Mouse (Mus musculus) monocyte, adult 5-6 weeks (primary cell): ENCODE measurements at regions not wholly inside any gene's neighbourhood (a gene's known extent, or its start where the extent isn't known, plus 50 kb on each side); places are given as distances from the start of the nearest gene placed in this dataset.
"Not testable (repeated sequence)": the region's sequence is repeated elsewhere in the genome, so short reads cannot be mapped to it uniquely, and the experiment has no call there.

Source experiments
- ATAC-seq: fragments of 153-309, 156-312 bp; replicated peaks from 2 replicates; pipeline ENCODE4 v1.8.0; 2017; ENCODE audit warnings: mild to moderate bottlenecking; ENCODE audit not compliant: low TSS enrichment, insufficient number of reproducible peaks, severe bottlenecking, poor library complexity, low FRiP score

DNA sequence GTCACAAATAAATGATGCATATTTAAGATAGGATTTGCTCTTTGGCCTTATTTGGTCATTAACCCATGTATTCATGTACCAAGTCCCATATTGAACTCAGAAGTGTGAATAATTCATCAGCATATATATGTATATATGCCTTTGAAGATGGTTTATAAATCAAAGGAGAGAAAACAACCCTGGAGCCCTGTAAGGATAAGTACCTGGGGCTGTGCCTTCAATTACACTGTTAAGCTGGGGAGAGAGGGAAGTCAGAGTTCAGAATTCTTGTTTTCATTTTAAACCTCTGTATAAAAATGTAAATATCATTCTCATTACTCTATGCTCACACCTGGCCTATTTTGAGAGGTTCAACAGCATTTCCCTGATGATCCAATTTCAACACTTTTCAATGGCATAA lies 299.8 kb upstream of the Gm6657 start:
- ATAC-seq = no peak

DNA sequence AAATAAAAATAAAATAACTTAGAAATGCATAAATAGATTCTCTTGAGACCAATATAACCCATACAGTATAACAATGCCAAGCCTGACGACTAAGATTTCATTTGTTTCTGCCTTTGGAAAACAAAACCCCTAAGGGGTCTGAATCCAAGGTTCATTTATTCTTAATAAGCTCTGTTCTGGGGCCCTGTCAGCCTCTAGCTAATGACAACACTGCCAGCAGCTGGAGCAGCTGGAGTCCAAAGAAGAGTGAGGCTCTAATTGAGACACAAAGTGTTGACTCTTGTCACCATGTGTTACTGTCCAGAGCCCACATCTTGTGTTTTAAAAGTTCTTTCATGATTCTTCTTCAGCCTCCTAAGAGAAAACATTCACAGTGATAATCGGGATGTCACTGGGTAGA lies 298.5 kb upstream of the Gm6657 start:
- no peak for ATAC-seq

DNA sequence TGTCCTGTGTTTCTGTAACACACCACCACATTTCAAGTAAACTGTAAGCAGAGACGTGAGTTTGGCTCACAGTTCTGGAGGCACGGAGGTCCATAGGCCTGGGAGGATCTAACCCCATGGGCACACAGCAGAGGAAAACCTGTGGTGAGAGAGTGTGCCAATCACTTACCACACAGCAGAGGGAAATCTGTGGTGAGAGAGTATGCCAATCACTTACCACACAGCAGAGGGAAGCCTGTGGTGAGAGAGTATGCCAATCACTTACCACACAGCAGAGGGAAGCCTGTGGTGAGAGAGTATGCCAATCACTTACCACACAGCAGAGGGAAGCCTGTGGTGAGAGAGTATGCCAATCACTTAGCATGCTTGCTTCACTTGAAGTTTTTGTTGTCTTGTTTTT lies 295.1 kb upstream of the Gm6657 start:
- ATAC-seq = not testable (repeated sequence)

DNA sequence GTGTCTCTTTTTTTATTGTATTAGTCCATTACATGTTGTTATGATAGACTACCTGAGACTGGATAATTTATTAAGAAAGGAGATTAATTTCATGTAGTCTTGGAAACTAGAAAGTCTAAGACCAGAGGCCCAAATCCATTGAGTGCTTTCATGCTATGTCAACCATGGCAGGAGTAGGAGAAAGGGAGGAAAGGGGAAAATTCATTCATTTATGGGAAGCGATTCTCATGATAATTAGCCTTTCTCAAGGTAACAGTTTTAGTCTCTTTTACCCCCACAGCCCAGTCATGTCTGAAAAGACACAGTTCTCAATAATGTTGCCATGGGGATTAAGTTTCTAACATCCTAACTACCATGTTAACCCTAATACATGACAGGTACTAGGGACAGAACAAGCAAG lies 292.8 kb upstream of the Gm6657 start:
- no peak for ATAC-seq

- ATAC-seq = no peak
These were observed 281.0 kb upstream of the Gm6657 start for GRCm38 (mm10) chr12:77912863-77913554.

GRCm38 (mm10) chr12:77928729-77929128 lies 265.3 kb upstream of the Gm6657 start:
- no peak for ATAC-seq

- no peak for ATAC-seq
These were observed 264.5 kb upstream of the Gm6657 start for GRCm38 (mm10) chr12:77929571-77929970.

DNA sequence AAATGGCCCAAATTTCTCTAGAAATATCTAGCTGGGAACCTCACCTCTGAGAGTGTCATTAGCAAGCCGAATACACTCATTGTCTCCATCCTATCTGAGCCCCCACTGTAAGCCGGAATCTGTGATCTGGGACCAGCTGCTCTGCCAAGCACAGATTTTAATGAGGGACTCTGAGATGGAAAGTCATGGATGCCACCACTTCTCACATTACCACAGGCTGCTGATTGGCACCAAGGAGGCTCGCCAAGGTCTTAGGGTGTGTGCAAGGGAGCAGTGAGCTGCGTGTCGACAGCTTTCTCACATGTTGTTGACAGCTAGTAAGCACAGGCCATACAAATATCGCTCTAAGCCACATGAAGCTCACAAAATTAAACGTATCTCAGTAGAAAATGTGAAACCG lies 250.1 kb upstream of the Gm6657 start:
- ATAC-seq = no peak

DNA sequence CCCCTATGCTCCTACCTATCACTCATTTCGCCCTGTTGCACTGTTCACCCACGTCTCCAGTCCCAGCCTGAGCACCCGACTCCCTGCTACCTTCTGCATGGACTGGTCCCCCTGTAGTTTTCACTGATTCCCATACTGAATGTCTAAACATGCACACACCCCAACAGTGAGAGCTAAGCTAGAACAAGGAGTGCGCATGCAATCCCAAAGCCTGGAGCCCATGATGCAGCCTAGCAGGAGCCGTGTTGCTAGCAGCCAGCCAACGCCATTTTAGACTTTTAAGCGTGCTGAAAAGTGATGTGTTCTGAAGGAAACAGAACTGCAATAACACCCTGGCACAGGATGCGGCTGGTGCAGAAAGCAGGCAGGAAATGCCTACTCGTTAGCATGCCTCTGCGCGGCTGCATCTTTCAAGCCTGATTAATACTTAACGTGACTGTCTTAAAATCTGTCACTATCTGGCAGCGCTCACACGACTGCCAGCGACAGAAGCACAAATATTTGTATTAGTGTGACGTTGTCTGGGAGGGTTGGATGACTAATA lies 244.5 kb upstream of the Gm6657 start:
- peak; percentile 53; the same call in 1 of the 2 replicates for ATAC-seq

DNA sequence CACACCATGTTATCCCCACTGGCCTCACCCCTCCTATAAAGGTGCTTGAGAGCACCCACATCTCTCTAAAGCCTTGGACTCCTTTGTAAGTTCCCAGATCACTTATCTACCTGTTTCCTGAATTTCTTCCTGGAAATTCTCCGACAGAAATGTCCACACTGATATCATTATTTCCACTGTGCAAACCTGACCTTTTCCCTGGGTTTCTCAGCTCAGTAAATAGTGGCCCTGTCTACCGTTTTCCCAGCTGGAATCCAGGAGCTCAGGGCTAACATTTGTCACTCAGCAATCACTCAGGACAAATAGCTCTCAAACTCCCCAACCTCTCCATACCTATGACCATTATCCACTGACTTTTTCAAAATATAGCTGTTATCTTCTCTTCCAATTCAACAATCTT lies 241.6 kb upstream of the Gm6657 start:
- no peak for ATAC-seq

DNA sequence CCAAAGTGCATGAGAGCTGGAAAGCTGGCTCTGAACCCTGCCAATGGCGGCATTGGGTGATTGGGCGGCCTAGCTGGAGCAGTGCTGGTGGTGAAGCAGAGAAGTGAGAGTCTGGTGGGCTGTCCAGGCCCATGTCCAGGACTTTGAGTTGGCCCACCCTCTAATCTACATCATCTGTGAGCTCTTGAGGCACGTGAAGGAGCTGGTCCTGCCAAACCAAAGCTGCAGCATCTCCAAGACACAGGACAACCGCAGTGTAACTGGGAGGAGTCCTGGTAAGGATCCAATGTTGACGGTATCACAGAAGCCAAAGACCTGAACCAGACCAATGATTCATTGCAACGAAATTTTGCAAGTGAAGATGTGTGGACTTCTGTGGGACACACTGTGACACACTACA lies 231.4 kb upstream of the Gm6657 start:
- no peak for ATAC-seq

DNA sequence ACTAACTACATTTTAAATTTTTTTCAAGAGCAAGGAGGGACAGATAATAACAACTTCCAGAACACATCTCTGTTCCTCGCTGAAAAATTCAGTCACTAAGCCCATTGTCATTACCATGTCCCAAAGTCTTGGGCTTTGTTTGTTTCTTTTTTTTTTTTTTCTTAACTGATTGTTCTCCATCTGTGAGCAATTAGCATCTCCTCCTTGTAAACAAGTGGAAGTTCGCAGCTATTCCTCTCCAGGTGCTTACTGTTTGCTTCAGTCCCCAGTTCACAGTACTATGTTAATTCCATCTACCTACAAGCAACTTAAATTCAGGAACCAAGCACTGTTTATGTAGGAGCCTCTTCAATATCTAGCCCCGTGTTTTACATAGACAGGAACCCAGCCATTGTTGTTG lies 225.5 kb upstream of the Gm6657 start:
- ATAC-seq = no peak

- ATAC-seq = no peak
These were observed 224.0 kb upstream of the Gm6657 start for GRCm38 (mm10) chr12:77970026-77970425.

DNA sequence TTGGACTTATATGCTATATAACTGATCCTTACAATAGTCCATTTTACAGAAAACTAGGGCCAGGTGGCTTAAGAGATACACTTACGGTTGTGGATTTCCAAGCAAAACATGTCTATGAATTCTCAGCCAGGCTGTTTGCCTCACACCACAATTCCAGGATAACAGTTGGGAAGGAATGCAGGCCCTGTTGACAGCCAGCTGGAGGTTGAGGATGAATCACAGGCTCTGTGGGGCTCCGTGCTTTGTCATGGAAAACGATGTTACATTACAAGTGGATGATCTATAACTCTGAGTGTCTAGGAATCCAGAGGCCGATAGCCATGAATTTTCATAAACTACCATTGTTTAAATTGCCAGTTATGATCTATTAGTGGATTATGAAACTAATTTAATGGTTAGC lies 221.9 kb upstream of the Gm6657 start:
- no peak for ATAC-seq

- ATAC-seq = no peak
These were observed 217.1 kb upstream of the Gm6657 start for GRCm38 (mm10) chr12:77976952-77977351.

- no peak for ATAC-seq
These were observed 207.3 kb upstream of the Gm6657 start for GRCm38 (mm10) chr12:77986738-77987137.

- no peak for ATAC-seq
These were observed 204.3 kb upstream of the Gm6657 start for GRCm38 (mm10) chr12:77989766-77990165.

DNA sequence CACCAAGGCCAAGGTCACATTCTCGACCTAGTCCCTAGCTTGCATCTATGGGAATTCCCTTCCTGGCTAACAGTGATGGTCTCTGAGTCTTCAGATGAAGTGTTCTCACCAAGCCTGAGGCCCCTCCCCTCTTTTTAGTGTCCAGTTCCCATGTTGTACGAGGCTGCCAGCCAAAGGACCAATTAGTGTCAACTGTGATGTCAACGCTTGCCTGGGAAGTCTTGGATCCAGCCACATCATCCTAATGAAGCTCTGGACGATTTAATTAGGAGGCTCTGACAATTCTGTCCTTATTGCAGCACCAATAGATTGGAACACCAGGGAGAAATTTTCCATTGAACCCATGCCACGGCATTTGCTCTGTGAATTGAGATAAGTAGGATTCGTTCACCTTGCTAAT lies 202.4 kb upstream of the Gm6657 start:
- no peak for ATAC-seq

DNA sequence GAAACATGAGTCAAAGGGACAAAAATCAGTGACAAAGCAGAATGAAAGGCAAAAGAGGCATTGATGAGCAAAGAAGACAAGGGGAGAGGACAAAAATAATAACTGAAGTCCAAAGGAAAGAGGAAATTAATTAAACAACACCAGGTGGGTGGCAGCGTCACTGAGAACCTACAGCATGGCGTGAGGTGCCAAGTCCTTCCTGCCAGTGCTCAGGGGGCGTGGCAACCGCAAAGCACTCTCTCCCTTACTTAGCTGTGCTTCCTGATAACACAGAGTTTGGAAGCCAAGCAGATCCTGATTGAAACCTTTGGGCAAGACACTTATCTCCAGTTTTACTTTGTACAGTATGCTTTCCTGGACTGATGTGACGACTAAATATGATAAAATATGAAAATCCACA lies 199.9 kb upstream of the Gm6657 start:
- ATAC-seq = no peak

- no peak for ATAC-seq
These were observed 196.1 kb upstream of the Gm6657 start for GRCm38 (mm10) chr12:77997916-77998315.

DNA sequence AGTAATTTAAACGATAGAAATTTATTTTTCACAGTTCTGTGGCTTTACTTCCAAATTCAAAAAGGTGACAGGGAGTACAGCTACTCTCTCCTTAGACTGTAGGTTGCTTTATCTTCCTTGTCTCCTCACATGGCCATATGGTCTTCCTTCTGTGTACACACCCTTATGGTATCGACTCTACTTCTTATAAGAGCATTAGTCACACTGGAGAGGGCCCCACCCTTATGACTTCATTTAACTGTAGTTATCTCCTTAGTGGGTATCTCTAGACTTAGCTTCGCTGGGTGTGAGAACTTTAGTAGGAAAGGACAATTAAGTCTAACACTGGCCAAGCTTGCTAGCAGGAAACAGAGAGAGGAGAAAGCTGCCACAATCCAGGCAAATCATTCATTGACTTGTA lies 193.6 kb upstream of the Gm6657 start:
- no peak for ATAC-seq
